Mouse (Mus musculus): ENCODE results near the gene Dcp1a. TPM values are rescaled to one million over a fixed set of nuclear protein-coding genes. Genes with fewer than 3 reads are reported as not detected.
A peak's percentile ranks its signal among the peaks of the same experiment; 100 is the strongest.

Dcp1a gene
- total and polyA plus RNA-seq, 3 experiments, result 18.3 to 26.9 (median 20.1) TPM

DNA sequence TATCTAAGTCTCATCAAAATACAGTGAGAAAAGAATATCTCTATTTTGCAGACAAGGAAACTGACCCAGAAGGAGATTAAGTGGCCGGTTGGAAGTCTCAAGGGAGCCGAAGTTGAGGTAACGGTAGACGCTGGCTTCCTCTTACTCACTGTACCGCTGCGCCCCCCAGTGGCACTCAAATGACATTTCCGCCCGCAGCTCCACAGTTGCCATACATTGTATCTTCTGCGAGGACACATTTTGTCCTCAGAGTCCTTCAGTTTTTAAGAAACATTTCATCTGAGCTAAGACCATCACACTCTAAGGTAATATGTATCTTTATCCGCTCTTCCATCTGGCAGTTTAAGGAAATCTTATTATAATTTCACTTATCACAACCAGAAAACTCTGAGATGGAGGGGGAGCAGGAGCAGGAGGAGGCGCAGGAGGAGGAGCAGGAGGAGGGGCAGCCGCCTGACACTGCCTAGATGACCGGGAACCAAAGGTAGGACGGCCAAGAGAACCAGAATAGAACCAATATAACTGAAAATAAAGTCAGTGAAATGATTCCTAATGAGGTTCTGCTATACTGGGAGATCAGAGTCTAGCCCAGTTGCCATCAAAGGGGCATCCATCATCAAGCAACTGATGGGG is 19.3 kb upstream of the Dcp1a start:
- Histone ChIP-seq H3K9ac (ENCODE audit: insufficient read depth, low read depth) (no peak overlapping the region), H3K79me2 (replicated peaks; ENCODE audit: control insufficient read depth, extremely low read depth, insufficient read depth, poor library complexity, severe bottlenecking) (no peaks in the 10 kb centered on the region), H3K4me1 (ENCODE audit: control insufficient read depth in 1 of 2, insufficient read depth in 2 of 2) (peaks cover 11 to 31% of the 10 kb centered on the region in 2 experiments), H3K9me3 (replicated peaks; ENCODE audit: low read length) (no peaks in the 10 kb centered on the region), H3K4me2 (ENCODE audit: insufficient read depth, low read depth, poor library complexity, severe bottlenecking) (peak overlapping the region; percentile 65), H3K27me3 (replicated peaks) (no peaks in the 10 kb centered on the region), H3K27ac (ENCODE audit: insufficient read depth, low read depth) (no peak overlapping the region), H3K4me3 (replicated peaks in 1 of 3; ENCODE audit: low read depth in 2 of 3, low read length in 2 of 3, poor library complexity in 1 of 3) (no peak overlapping the region), H3K36me3 (replicated peaks in 1 of 2; ENCODE audit: control insufficient read depth in 1 of 2, insufficient read depth in 1 of 2, low read length in 1 of 2) (no peaks in the 10 kb centered on the region)
- in situ Hi-C loops (cut with MboI; ENCODE audit: low pct_ligation_motif_present, low pct_unique_long_range_greater_than_20kb, low sequenced_read_pairs), result loop anchor here (5.0 kb wide), 1 partner anchor 318 kb away; no protein-coding TSS in a partner anchor
- dilution Hi-C loops (cut with MboI; ENCODE audit: extremely low pct_ligation_motif_present, extremely low pct_unique_long_range_greater_than_20kb, low sequenced_read_pairs), result no loop called here
- TF ChIP-seq ETS1 (conservative IDR thresholded peaks at IDR 0.05; ENCODE audit: low read depth, low read length) (0 out of 2 replicates have a peak, but pooled peaks have one; percentile 14), ELF1 (IDR thresholded peaks at IDR 0.05; ENCODE audit: low read depth, low read length) (peak; percentile 65), MAZ (IDR thresholded peaks at IDR 0.05; ENCODE audit: low read depth, low read length) (0 out of 2 replicates have a peak, but pooled peaks have one; percentile 24), HCFC1 (IDR thresholded peaks at IDR 0.05; ENCODE audit: low read depth, low read length) (no peak), KAT2A (IDR thresholded peaks at IDR 0.05; ENCODE audit: insufficient replicate concordance, low read length) (no peak), UBTF (IDR thresholded peaks at IDR 0.05; ENCODE audit: low read depth, low read length) (no peak), ZC3H11A (IDR thresholded peaks at IDR 0.05; ENCODE audit: low read depth, low read length) (peak; percentile 75), IRF4 (IDR thresholded peaks at IDR 0.05; ENCODE audit: low read depth, low read length) (peak; percentile 53; the same call in 1 of the 2 replicates), SMC3 (IDR thresholded peaks at IDR 0.05; ENCODE audit: low read depth, low read length) (peak; percentile 96), MAX (IDR thresholded peaks at IDR 0.05; ENCODE audit: low read length) (0 out of 2 replicates have a peak, but pooled peaks have one; percentile 10), TCF12 (IDR thresholded peaks at IDR 0.05; ENCODE audit: low read depth, low read length) (no peak), RAD21 (IDR thresholded peaks at IDR 0.05; ENCODE audit: low read depth, low read length) (peak; percentile 98), SIN3A (IDR thresholded peaks at IDR 0.05; ENCODE audit: low read length) (no peak), CTCF (conservative IDR thresholded peaks at IDR 0.05 in 1 of 2, IDR thresholded peaks at IDR 0.05 in 1 of 2; ENCODE audit: low read depth in 2 of 2, low read length in 2 of 2) (peak; percentile 70 to 92), GABPA (IDR thresholded peaks at IDR 0.05; ENCODE audit: insufficient replicate concordance, low read depth, low read length) (no peak), MEF2A (IDR thresholded peaks at IDR 0.05; ENCODE audit: borderline replicate concordance, low read depth, low read length) (peak; percentile 19; the same call in 1 of the 2 replicates)
- peak; percentile 84 for DNase-seq (ENCODE audit: extremely low read depth)

DNA sequence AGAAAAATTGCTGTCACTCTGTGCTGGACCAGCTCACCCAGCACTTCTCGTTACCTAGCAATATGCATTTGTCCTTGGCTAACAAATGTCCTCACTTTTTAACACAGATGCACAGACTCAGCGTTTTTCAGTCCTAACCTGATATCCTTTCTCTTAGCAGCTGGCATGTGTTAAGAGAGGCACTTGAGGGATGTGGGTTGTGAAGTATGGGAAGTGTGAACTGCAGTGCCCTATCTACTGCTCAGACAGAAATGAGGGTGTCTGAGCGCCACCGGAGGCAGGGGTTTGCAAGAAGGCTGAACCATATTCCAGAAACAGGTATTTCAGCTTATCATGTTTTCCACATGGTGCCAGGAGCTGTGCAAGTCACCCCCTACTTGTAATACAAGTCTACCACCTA is 16.0 kb upstream of the Dcp1a start:
- no peak for TF ChIP-seq CHD1 (IDR thresholded peaks at IDR 0.05; ENCODE audit: low read depth, low read length)
- no peak for TF ChIP-seq HCFC1 (IDR thresholded peaks at IDR 0.05; ENCODE audit: low read depth, low read length)
- TF ChIP-seq MAFK (IDR thresholded peaks at IDR 0.05; ENCODE audit: insufficient replicate concordance, low read length), result no peak
- TF ChIP-seq MEF2A (IDR thresholded peaks at IDR 0.05; ENCODE audit: borderline replicate concordance, low read depth, low read length), result no peak
- TF ChIP-seq KAT2A (IDR thresholded peaks at IDR 0.05; ENCODE audit: insufficient replicate concordance, low read length), result no peak
- TF ChIP-seq SIN3A (IDR thresholded peaks at IDR 0.05; ENCODE audit: low read length), result no peak
- TF ChIP-seq TCF12 (IDR thresholded peaks at IDR 0.05; ENCODE audit: low read depth, low read length), result no peak
- no peak for TF ChIP-seq JUN (IDR thresholded peaks at IDR 0.05; ENCODE audit: insufficient read depth, low read depth, low read length)
- no peak for TF ChIP-seq MAZ (IDR thresholded peaks at IDR 0.05; ENCODE audit: low read depth, low read length)
- no peak for TF ChIP-seq RCOR1 (conservative IDR thresholded peaks at IDR 0.05; ENCODE audit: low read depth, low read length)
- TF ChIP-seq GABPA (IDR thresholded peaks at IDR 0.05; ENCODE audit: insufficient replicate concordance, low read depth, low read length), result no peak
- TF ChIP-seq MYC (IDR thresholded peaks at IDR 0.05; ENCODE audit: low read depth, low read length), result no peak
- no peak for TF ChIP-seq CHD2 (IDR thresholded peaks at IDR 0.05; ENCODE audit: low read length)
- in situ Hi-C loops (cut with MboI; ENCODE audit: low pct_ligation_motif_present, low pct_unique_long_range_greater_than_20kb, low sequenced_read_pairs), result loop anchor here (5.0 kb wide), 1 partner anchor 321 kb away; no protein-coding TSS in a partner anchor
- Histone ChIP-seq H3K27ac (ENCODE audit: insufficient read depth, low read depth) (no peak overlapping the region), H3K4me3 (replicated peaks in 1 of 3; ENCODE audit: low read depth in 2 of 3, low read length in 2 of 3, poor library complexity in 1 of 3) (no peak overlapping the region), H3K4me1 (ENCODE audit: control insufficient read depth in 1 of 2, insufficient read depth in 2 of 2) (peaks cover 7 to 22% of the 10 kb centered on the region in 2 experiments), H3K9me3 (replicated peaks; ENCODE audit: low read length) (no peaks in the 10 kb centered on the region), H3K9ac (ENCODE audit: insufficient read depth, low read depth) (no peak overlapping the region), H3K36me3 (replicated peaks in 1 of 2; ENCODE audit: control insufficient read depth in 1 of 2, insufficient read depth in 1 of 2, low read length in 1 of 2) (no peaks in the 10 kb centered on the region), H3K79me2 (replicated peaks; ENCODE audit: control insufficient read depth, extremely low read depth, insufficient read depth, poor library complexity, severe bottlenecking) (no peaks in the 10 kb centered on the region), H3K27me3 (replicated peaks) (no peaks in the 10 kb centered on the region), H3K4me2 (ENCODE audit: insufficient read depth, low read depth, poor library complexity, severe bottlenecking) (no peak overlapping the region)
- no peak for DNase-seq (ENCODE audit: extremely low read depth)
- dilution Hi-C loops (cut with MboI; ENCODE audit: extremely low pct_ligation_motif_present, extremely low pct_unique_long_range_greater_than_20kb, low sequenced_read_pairs), result no loop called here
